Mouse (Mus musculus) MEL (cell line): ENCODE results near the gene Slc44a5. TPM values are rescaled to one million over a fixed set of nuclear protein-coding genes. Genes with fewer than 3 reads are reported as not detected.

Source experiments
- DNase-seq: peaks from one replicate; pipeline ENCODE4 v3.0.0; 2011; ENCODE audit warnings: low read depth, low spot score
- H3K27ac ChIP-seq: 2 replicates; pipeline ENCODE4 v1.5.1; 2012; ENCODE audit warnings: low read depth, mild to moderate bottlenecking, control low read depth, low read length, moderate library complexity; ENCODE audit not compliant: control insufficient read depth
- H3K27me3 ChIP-seq, 2 experiments: fragments of 150-350 bp in 1 of 2; sonication (generic) in 1 of 2; 2 replicates each; pipeline ENCODE4 v1.6.1; 2012; ENCODE audit warnings: low read length in 2 of 2, mild to moderate bottlenecking in 2 of 2, improper control_type of control experiment in 1 of 2, moderate library complexity in 1 of 2; ENCODE audit not compliant: insufficient read depth in 2 of 2, control insufficient read depth in 1 of 2
- H3K36me3 ChIP-seq, 2 experiments: 2 replicates each; pipeline ENCODE4 v1.6.1; 2012 to 2014; ENCODE audit warnings: low read length in 2 of 2, improper control_type of control experiment in 1 of 2, inconsistent platforms in 1 of 2, mild to moderate bottlenecking in 1 of 2; ENCODE audit not compliant: insufficient read depth in 2 of 2, control insufficient read depth in 1 of 2
- H3K4me1 ChIP-seq, 2 experiments: fragments of 150-350 bp in 1 of 2; sonication (generic) in 1 of 2; 2 replicates each; pipeline ENCODE4 v1.6.1; 2012; ENCODE audit warnings: low read length in 2 of 2, improper control_type of control experiment in 1 of 2, mild to moderate bottlenecking in 1 of 2; ENCODE audit not compliant: insufficient read depth in 2 of 2, control insufficient read depth in 1 of 2
- H3K4me3 ChIP-seq, 2 experiments: fragments of 150-350 bp in 1 of 2; sonication (generic) in 1 of 2; 2 replicates each; pipeline ENCODE4 v1.5.1; 2012; ENCODE audit warnings: low read depth in 2 of 2, low read length in 2 of 2, mild to moderate bottlenecking in 2 of 2, moderate library complexity in 2 of 2, control low read depth in 1 of 2, improper control_type of control experiment in 1 of 2; ENCODE audit not compliant: control insufficient read depth in 1 of 2, insufficient read depth in 1 of 2
- H3K79me2 ChIP-seq: 2 replicates; pipeline ENCODE4 v1.6.1; 2012; ENCODE audit warnings: mild to moderate bottlenecking, low read length, moderate library complexity; ENCODE audit not compliant: control insufficient read depth, poor library complexity, insufficient read depth
- H3K9ac ChIP-seq: 2 replicates; pipeline ENCODE4 v1.6.1; 2012; ENCODE audit warnings: low read depth, mild to moderate bottlenecking, control low read depth, low read length, moderate library complexity; ENCODE audit not compliant: control insufficient read depth, poor library complexity, severe bottlenecking
- H3K9me3 ChIP-seq: fragments of 150-350 bp; sonication (generic); replicated peaks from 2 replicates; pipeline ENCODE4 v1.6.1; 2012; ENCODE audit warnings: mild to moderate bottlenecking, low read length, improper control_type of control experiment, moderate library complexity; ENCODE audit not compliant: insufficient read depth
- BHLHE40 ChIP-seq: IDR thresholded peaks from 2 replicates; pipeline ENCODE4 v1.6.1; 2012; ENCODE audit warnings: low read depth, mild to moderate bottlenecking, inconsistent platforms, low read length, improper control_type of control experiment, borderline replicate concordance
- CHD2 ChIP-seq: IDR thresholded peaks from 2 replicates; pipeline ENCODE4 v1.6.1; 2011; ENCODE audit warnings: low read length, improper control_type of control experiment
- CTCF ChIP-seq, 3 experiments: IDR thresholded peaks in 2 of 3; conservative IDR thresholded peaks in 1 of 3; 2 replicates each; pipeline ENCODE4 v1.5.1; 2011 to 2012; ENCODE audit warnings: low read length in 3 of 3, low read depth in 2 of 3, mild to moderate bottlenecking in 2 of 3, improper control_type of control experiment in 1 of 3, inconsistent platforms in 1 of 3, mixed read lengths in 1 of 3, moderate library complexity in 1 of 3; ENCODE audit not compliant: control insufficient read depth in 1 of 3, insufficient read depth in 1 of 3, poor library complexity in 1 of 3, severe bottlenecking in 1 of 3
- E2F4 ChIP-seq: IDR thresholded peaks from 2 replicates; pipeline ENCODE4 v1.6.1; 2011; ENCODE audit warnings: low read depth, low read length, improper control_type of control experiment, borderline replicate concordance
- ETS1 ChIP-seq: IDR thresholded peaks from 2 replicates; pipeline ENCODE4 v1.6.1; 2012; ENCODE audit warnings: low read depth, mild to moderate bottlenecking, inconsistent platforms, low read length, improper control_type of control experiment, moderate library complexity
- GABPA ChIP-seq: IDR thresholded peaks from 2 replicates; pipeline ENCODE4 v1.6.1; 2012; ENCODE audit warnings: low read depth, mild to moderate bottlenecking, inconsistent platforms, low read length, improper control_type of control experiment, moderate library complexity
- GATA1 ChIP-seq: IDR thresholded peaks from 2 replicates; pipeline ENCODE4 v1.6.1; 2011; ENCODE audit warnings: low read depth, low read length, improper control_type of control experiment
- HCFC1 ChIP-seq: IDR thresholded peaks from 2 replicates; pipeline ENCODE4 v1.6.1; 2012; ENCODE audit warnings: low read depth, mild to moderate bottlenecking, inconsistent platforms, low read length, improper control_type of control experiment, moderate library complexity
- JUND ChIP-seq: IDR thresholded peaks from 2 replicates; pipeline ENCODE4 v1.6.1; 2011; ENCODE audit warnings: low read depth, mild to moderate bottlenecking, improper control_type of control experiment, low read length
- KAT2A ChIP-seq: conservative IDR thresholded peaks from 2 replicates; pipeline ENCODE4 v1.6.1; 2012; ENCODE audit warnings: low read depth, low read length, improper control_type of control experiment, inconsistent platforms
- MAFK ChIP-seq: IDR thresholded peaks from 2 replicates; pipeline ENCODE4 v1.6.1; 2011; ENCODE audit warnings: low read depth, mild to moderate bottlenecking, low read length, improper control_type of control experiment, borderline replicate concordance
- MAX ChIP-seq: IDR thresholded peaks from 2 replicates; pipeline ENCODE4 v1.6.1; 2011; ENCODE audit warnings: low read length, improper control_type of control experiment
- MAZ ChIP-seq: IDR thresholded peaks from 2 replicates; pipeline ENCODE4 v1.6.1; 2012; ENCODE audit warnings: low read depth, mild to moderate bottlenecking, inconsistent platforms, low read length, improper control_type of control experiment
- MXI1 ChIP-seq: IDR thresholded peaks from 2 replicates; pipeline ENCODE4 v1.6.1; 2011; ENCODE audit warnings: mild to moderate bottlenecking, low read depth, low read length, improper control_type of control experiment
- MYB ChIP-seq: IDR thresholded peaks from 2 replicates; pipeline ENCODE4 v1.6.1; 2011; ENCODE audit warnings: mild to moderate bottlenecking, low read depth, low read length, improper control_type of control experiment
- NELFE ChIP-seq: IDR thresholded peaks from 2 replicates; pipeline ENCODE4 v1.6.1; 2011; ENCODE audit warnings: low read depth, low read length, improper control_type of control experiment
- NRF1 ChIP-seq: IDR thresholded peaks from 2 replicates; pipeline ENCODE4 v1.6.1; 2014; ENCODE audit warnings: low read depth, mild to moderate bottlenecking, inconsistent platforms, low read length, improper control_type of control experiment, moderate library complexity; ENCODE audit not compliant: poor library complexity, insufficient read depth, severe bottlenecking
- POLR2AphosphoS2 ChIP-seq: IDR thresholded peaks from 2 replicates; pipeline ENCODE4 v1.6.1; 2011; ENCODE audit warnings: low read length, improper control_type of control experiment
- RAD21 ChIP-seq: IDR thresholded peaks from 2 replicates; pipeline ENCODE4 v1.6.1; 2011; ENCODE audit warnings: mild to moderate bottlenecking, low read depth, low read length, improper control_type of control experiment
- RCOR1 ChIP-seq: IDR thresholded peaks from 2 replicates; pipeline ENCODE4 v1.6.1; 2012; ENCODE audit warnings: low read depth, mild to moderate bottlenecking, inconsistent platforms, low read length, improper control_type of control experiment
- SIN3A ChIP-seq: IDR thresholded peaks from 2 replicates; pipeline ENCODE4 v1.6.1; 2012; ENCODE audit warnings: low read length, improper control_type of control experiment, inconsistent platforms
- SMC3 ChIP-seq: IDR thresholded peaks from 2 replicates; pipeline ENCODE4 v1.6.1; 2011; ENCODE audit warnings: low read depth, low read length, improper control_type of control experiment
- TAL1 ChIP-seq: IDR thresholded peaks from 2 replicates; pipeline ENCODE4 v1.6.1; 2012; ENCODE audit warnings: mild to moderate bottlenecking, inconsistent platforms, low read length, moderate library complexity, mixed read lengths
- TBP ChIP-seq: IDR thresholded peaks from 2 replicates; pipeline ENCODE4 v1.8.0; 2011; ENCODE audit warnings: low read depth, low read length, improper control_type of control experiment
- TCF12 ChIP-seq: IDR thresholded peaks from 2 replicates; pipeline ENCODE4 v1.6.1; 2014; ENCODE audit warnings: low read depth, mild to moderate bottlenecking, inconsistent platforms, low read length, improper control_type of control experiment, moderate library complexity
- UBTF ChIP-seq: IDR thresholded peaks from 2 replicates; pipeline ENCODE4 v1.6.1; 2012; ENCODE audit warnings: low read depth, mild to moderate bottlenecking, inconsistent platforms, low read length, improper control_type of control experiment, moderate library complexity, borderline replicate concordance; ENCODE audit not compliant: insufficient read depth
- USF1 ChIP-seq: IDR thresholded peaks from 2 replicates; pipeline ENCODE4 v1.6.1; 2014; ENCODE audit warnings: low read depth, mild to moderate bottlenecking, inconsistent platforms, low read length, improper control_type of control experiment, moderate library complexity
- ZC3H11A ChIP-seq: IDR thresholded peaks from 2 replicates; pipeline ENCODE4 v1.6.1; 2012; ENCODE audit warnings: low read depth, mild to moderate bottlenecking, inconsistent platforms, low read length, improper control_type of control experiment
- polyA plus RNA-seq, 2 experiments: library from polyadenylated mRNA; stranded (reverse) in 1 of 2; unstranded in 1 of 2; fragments of >175 nt in 1 of 2; fragments of >200 nt in 1 of 2; gene quantifications; 2 replicates each; pipeline versions ENCODE4 v1.2.1 to v1.2.4; 2012; ENCODE audit warnings: low replicate concordance in 2 of 2, low read depth in 1 of 2; ENCODE audit not compliant: insufficient read length in 2 of 2, insufficient read depth in 1 of 2, missing spikeins in 1 of 2
- total RNA-seq: library from RNA; depleted of rRNA; stranded (reverse); fragments of 300-350 nt; gene quantifications from 2 replicates; pipeline ENCODE4 v1.2.3, GENCODE M21; 2012

Slc44a5 gene
- total and polyA plus RNA-seq, 3 experiments, result not detected

- Histone ChIP-seq H3K27me3 (no peaks in the 10 kb centered on the region), H3K27ac (no peak overlapping the region), H3K4me3 (no peak overlapping the region), H3K9ac (no peak overlapping the region), H3K4me1 (no peaks in the 10 kb centered on the region), H3K36me3 (no peaks in the 10 kb centered on the region), H3K79me2 (no peaks in the 10 kb centered on the region), H3K9me3 (no peaks in the 10 kb centered on the region)
- TF ChIP-seq GABPA (no peak), MXI1 (no peak), RCOR1 (no peak), JUND (no peak), RAD21 (peak; percentile 21), GATA1 (no peak), ZC3H11A (no peak), E2F4 (no peak), MAZ (no peak), SIN3A (no peak), SMC3 (peak; percentile 23; the same call in 1 of the 2 replicates), HCFC1 (no peak), NRF1 (no peak), TBP (no peak), NELFE (no peak), CTCF (IDR thresholded peaks at IDR 0.05 in 2 of 3, conservative IDR thresholded peaks at IDR 0.05 in 1 of 3; ENCODE audit: control insufficient read depth in 1 of 3, insufficient read depth in 1 of 3, low read depth in 2 of 3, low read length in 3 of 3, poor library complexity in 1 of 3, severe bottlenecking in 1 of 3) (peak; percentile 69 to 81 (median 71)), BHLHE40 (no peak), TCF12 (no peak), ETS1 (no peak)
- DNase-seq, result peak; percentile 58
These were observed 11.4 kb upstream of the Slc44a5 start for GRCm38 (mm10) chr3:153961632-153962389.

- H3K79me2 ChIP-seq, result no peaks in the 10 kb centered on the region
- no peak overlapping the region for H3K27ac ChIP-seq
- no peak for DNase-seq
- H3K36me3 ChIP-seq, result no peaks in the 10 kb centered on the region
- no peaks in the 10 kb centered on the region for H3K4me1 ChIP-seq
- no peak overlapping the region for H3K4me3 ChIP-seq
- H3K9ac ChIP-seq, result no peak overlapping the region
- H3K27me3 ChIP-seq, result no peaks in the 10 kb centered on the region
- H3K9me3 ChIP-seq, result no peaks in the 10 kb centered on the region
- TF ChIP-seq E2F4, result no peak
- no peak for TF ChIP-seq TAL1
- no peak for TF ChIP-seq BHLHE40
- no peak for TF ChIP-seq MAFK
- no peak for TF ChIP-seq MYB
- no peak for TF ChIP-seq KAT2A
- TF ChIP-seq USF1, result no peak
- TF ChIP-seq MXI1, result no peak
- no peak for TF ChIP-seq NRF1
- TF ChIP-seq RAD21, result no peak
- TF ChIP-seq TBP, result no peak
- TF ChIP-seq TCF12, result no peak
- no peak for TF ChIP-seq UBTF
- no peak for TF ChIP-seq CHD2
- TF ChIP-seq POLR2AphosphoS2, result no peak
- TF ChIP-seq MAZ, result no peak
- no peak for TF ChIP-seq MAX
These were observed 5.8 kb upstream of the Slc44a5 start for GRCm38 (mm10) chr3:153967447-153967846.
